Mouse (Mus musculus) lung, adult 2 months (tissue): ENCODE measurements around the gene Baz2b. TPM values are rescaled to one million over a fixed set of nuclear protein-coding genes. Genes with fewer than 3 reads are reported as not detected.
A peak's percentile ranks its signal among the peaks of the same experiment; 100 is the strongest.

ENCODE experiments used
- DNase-seq: peaks from one replicate; pipeline ENCODE4 v3.0.0; 2022
- H3K4me1 ChIP-seq: fragments of 200-500 bp; 2 replicates; pipeline ENCODE4 v1.6.1; 2011; ENCODE audit warnings: low read length; ENCODE audit not compliant: control insufficient read depth, insufficient read depth
- H3K4me3 ChIP-seq: fragments of 200-500 bp; replicated peaks from 2 replicates; pipeline ENCODE3; 2011; ENCODE audit warnings: low read depth, mild to moderate bottlenecking, control low read depth, low read length; ENCODE audit errors: extremely low read depth
- CTCF ChIP-seq: fragments of 200-500 bp; IDR thresholded peaks from 2 replicates; pipeline ENCODE4 v1.5.1; 2011; ENCODE audit warnings: mild to moderate bottlenecking, low read length, control low read depth; ENCODE audit not compliant: insufficient read depth
- POLR2A ChIP-seq: fragments of 200-500 bp; IDR thresholded peaks from 2 replicates; pipeline ENCODE4 v1.6.1; 2011; ENCODE audit warnings: low read depth, mild to moderate bottlenecking, control low read depth, low read length, borderline replicate concordance; ENCODE audit errors: extremely low read depth
- WGBS: fragments of 180-500 bp; shearing (Covaris S2); methylation state at CpG from one replicate; pipeline ENCODE4 v1.1.7; 2018; 5-methylcytosine and 5-hydroxymethylcytosine counted together
- polyA plus RNA-seq: library from polyadenylated mRNA; depleted of rRNA; stranded (reverse); fragments of >200 nt; gene quantifications from 2 replicates; pipeline ENCODE4 v1.2.3, GENCODE M21; 2012

Gene Baz2b
- polyA plus RNA-seq, 1 experiment, result 21.9 TPM

DNA sequence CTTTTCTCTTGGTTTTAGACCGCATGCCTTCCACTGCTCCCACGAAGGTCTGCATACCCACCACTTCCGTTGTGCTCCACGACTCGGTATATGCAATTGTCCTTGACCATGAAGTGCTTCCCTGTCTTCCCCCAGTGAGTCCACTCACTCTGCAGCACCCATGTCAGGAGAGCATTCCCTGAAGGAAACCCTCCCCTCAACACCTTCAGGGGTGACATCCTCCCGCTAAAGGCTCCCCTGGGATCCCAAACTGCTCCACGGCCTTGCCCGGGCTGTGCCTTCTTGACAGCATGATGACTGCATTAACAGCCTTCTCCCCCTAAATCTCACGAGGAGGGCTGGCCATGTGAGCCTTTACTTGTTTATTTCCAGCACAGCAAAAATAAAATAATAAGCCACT lies 301.6 kb downstream of the Baz2b start:
- WGBS, result 86% methylated on average over 9 of the region's 9 CpGs

DNA sequence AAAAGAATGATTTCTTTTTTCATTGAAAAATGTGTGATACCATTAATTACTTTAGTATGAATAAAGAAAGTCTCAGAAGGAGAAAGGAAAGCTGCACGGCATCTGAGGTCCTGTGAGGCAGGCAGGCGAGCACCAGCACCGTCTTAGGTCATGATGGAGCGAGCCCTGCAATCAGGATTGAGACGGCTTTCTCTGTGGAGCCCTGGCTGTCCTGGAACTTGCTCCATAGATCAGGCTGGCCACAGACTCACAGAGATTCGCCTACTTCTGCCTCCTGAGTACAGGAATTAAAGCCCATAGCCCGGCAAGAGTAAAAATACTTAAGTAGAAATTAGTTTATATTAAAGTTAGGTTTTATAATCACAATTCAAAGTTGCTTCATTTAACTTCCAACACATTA lies 305.6 kb downstream of the Baz2b start:
- no peak for DNase-seq
- no peaks in the 10 kb centered on the region for H3K4me1 ChIP-seq
- TF ChIP-seq POLR2A (no peak), CTCF (no peak)
- no peak overlapping the region for H3K4me3 ChIP-seq
- 88% methylated on average over 7 of the region's 7 CpGs for WGBS

More for the DNA sequence above, 301.6 kb downstream of the Baz2b start:
- TF ChIP-seq POLR2A (no peak), CTCF (no peak)
- Histone ChIP-seq H3K4me3 (no peak overlapping the region), H3K4me1 (no peaks in the 10 kb centered on the region)
- no peak for DNase-seq

DNA sequence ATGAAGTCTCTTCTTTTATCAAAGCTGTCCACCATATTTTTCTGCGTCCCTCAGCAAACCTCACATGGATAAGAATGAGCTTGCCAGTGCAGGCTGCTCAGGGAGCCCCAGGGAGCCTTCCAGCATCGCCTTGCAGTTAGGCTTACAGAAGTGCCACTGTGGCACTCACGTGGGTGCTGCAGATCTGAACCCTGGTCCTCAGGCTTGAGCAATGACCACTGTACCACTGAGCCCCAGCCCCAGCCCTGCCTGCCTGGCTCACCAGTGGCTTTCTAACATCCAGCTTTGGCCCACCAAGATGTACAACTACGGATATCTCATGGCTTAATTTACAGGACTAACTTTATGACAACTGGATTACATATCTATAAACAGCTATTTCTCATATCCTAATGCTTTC lies 311.0 kb downstream of the Baz2b start:
- no peak for DNase-seq
- Histone ChIP-seq H3K4me3 (no peak overlapping the region), H3K4me1 (no peaks in the 10 kb centered on the region)
- 86% methylated on average over 4 of the region's 4 CpGs for WGBS
- TF ChIP-seq CTCF (no peak), POLR2A (no peak)

DNA sequence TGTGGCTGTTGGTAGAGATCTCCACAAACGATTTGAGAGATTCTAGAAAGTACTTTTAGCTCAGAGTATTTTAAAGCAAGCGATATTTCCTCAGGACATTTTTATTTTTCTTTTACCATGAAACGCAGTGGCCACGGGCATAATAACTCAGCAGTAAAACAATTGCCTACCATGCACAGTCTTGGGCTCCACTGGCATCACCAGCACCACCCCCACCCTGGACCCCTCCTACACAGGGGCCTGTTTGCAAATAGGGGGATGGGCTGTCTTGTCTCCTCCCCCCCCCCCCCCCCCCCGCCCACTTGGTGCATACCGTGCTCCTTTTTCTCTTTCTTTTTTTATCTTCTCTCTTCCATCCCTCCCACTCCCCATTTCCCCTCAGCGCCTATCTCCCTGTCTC lies 311.5 kb downstream of the Baz2b start:
- no peak for DNase-seq
- Histone ChIP-seq H3K4me1 (no peaks in the 10 kb centered on the region), H3K4me3 (no peak overlapping the region)
- WGBS, result 83% methylated on average over 7 of the region's 7 CpGs
- TF ChIP-seq POLR2A (no peak), CTCF (no peak)

DNA sequence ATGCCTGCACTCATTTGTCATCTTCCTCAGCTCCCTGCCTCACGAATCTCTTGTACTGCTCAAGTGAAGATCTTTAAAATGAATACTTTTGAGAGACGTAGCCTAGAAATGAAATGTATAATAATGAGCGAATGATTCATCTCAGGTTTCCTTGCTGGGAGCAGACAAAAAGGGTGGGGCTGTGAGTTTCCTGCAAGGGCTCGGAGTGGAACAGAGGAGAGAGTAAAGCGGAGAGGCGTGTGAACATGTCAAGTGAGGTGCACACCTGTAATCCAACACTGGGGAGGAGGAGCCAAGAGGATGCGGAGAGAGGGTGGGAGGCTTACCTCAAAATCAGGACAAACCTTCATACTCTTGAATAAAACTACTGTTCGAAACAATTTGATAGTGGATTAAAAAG lies 312.8 kb downstream of the Baz2b start:
- no peak overlapping the region for H3K4me3 ChIP-seq
- no peaks in the 10 kb centered on the region for H3K4me1 ChIP-seq
- DNase-seq, result no peak
- WGBS, result 54% methylated on average over 8 of the region's 8 CpGs
- TF ChIP-seq CTCF (no peak), POLR2A (no peak)

DNA sequence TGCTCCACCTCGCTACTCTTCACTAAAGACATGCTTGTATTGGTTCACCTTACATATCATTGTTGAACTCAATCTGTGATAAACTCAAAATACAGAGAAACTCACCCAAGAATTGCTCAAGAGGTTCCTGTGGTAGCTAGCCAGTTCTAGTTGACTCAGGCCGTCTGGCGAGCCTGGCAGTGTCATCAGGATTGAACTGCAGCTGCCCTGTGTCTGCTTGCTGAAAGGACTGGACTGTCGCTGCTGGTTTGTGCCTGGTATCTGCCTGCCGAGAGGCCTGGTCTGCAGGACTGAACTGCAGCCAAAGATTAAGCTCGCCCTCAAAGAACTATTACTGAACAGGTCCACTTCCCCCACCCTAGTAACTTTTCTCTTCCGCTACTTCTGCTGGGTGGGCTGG lies 313.2 kb downstream of the Baz2b start:
- 66% methylated on average over 7 of the region's 7 CpGs for whole genome bisulfite sequencing
- no peak for TF ChIP-seq CTCF
- no peak for TF ChIP-seq POLR2A
- DNase-seq, result peak; percentile 10
- H3K4me1 ChIP-seq, result no peaks in the 10 kb centered on the region
- no peak overlapping the region for H3K4me3 ChIP-seq

DNA sequence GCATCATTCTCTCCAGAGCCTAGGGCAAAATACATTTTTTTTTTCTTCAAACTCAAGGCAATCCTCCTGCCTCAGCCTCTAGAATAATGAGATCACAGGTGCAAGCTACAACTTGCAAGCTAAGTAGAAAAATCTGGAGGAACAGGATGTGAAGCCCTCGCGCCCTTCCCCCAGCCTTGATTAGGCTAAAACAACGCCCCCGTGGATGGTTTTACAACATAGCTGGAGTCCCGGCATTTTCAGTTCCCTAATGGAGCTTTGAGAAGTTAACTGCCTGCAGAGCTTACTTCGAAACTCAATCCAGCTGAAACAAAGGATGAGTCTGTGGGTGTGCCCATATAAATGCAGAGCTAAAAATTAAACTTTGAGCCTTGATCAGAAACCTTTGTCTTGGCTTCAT lies 319.9 kb downstream of the Baz2b start:
- no peaks in the 10 kb centered on the region for H3K4me1 ChIP-seq
- H3K4me3 ChIP-seq, result no peak overlapping the region
- 83% methylated on average over 6 of the region's 6 CpGs for WGBS
- no peak for DNase-seq
- TF ChIP-seq POLR2A (no peak), CTCF (no peak)

DNA sequence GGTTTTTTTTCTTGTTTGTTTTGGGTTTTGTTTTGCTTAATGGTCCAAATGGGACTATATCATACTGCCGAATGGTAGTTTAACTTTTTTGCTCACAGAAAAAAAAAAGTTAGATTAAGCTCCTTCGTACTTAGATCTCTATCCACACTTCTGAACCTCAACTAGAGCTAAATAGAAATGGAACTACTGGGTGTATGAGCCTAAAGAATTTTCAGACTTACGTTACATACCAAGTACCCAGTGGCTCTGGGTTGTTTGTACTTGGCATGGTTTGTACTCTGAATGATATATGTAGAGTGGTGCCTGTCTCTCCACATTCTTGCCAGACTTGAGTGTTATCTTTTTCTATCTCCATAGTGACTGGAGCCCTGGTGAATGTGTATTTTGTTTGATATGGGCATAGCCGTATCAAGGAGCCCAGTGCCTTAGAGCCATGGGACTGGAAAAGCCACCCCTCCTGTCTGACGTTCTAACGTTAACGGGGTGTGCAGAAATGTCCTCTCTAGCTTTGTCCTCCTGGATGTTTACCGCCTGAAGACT lies 326.8 kb downstream of the Baz2b start:
- no peak for DNase-seq
- 49% methylated on average over 8 of the region's 8 CpGs for WGBS
- Histone ChIP-seq H3K4me3 (peak overlapping the region; percentile 16), H3K4me1 (no peaks in the 10 kb centered on the region; the same call in 1 of the 2 replicates)
- no peak for TF ChIP-seq CTCF
- no peak for TF ChIP-seq POLR2A

DNA sequence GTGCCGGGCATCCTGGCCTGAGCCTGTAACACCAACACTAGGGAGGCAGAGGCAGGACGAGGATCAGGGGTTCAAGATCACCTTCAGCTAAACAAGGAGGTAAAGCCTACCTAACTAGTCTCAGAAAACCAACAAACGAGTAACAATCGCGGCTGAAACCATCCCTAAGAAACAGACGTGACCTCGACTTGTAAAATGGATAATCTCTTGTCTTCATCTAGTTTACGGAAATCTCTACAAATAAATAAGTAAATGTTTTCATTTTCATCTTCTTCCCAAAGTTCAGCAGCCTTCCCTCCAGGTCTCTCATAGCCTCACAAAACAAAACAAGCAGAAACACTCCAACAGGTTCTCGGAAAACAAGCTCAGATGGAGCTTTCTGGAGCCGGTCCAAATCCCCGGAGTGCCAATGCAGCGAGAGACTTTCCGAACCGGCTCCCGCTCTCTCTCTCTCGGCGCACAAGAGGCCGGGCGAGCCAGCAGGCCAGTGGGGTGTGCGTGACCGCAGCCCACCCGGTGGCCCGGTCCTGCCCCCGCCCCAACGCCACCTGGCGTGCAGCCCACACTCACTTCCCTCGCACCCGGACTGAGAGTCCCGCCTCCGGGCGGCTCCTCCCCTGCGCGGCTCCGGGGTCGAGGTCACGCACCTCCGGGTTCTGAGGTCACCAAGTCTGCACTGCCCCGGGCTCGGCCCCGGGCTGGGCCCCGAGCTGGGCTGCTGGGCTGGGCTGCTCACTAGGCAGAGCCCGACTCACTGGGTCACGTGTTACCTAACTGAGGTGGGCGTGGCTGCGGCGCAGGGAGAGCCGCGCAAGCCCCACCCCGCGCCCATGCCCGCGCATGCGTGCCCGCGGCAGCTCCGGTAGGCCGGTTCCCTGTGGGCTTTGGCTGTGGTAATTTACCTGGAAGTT lies 327.6 kb downstream of the Baz2b start, which contains the start of gene Wdsub1:
Gene Wdsub1 (minus strand): TSS at position 761 of the 911 bp plus-strand sequence.
- Histone ChIP-seq H3K4me3 (peak within 1 kb of the TSS; percentile 84), H3K4me1 (no peaks in the 10 kb centered on the region; the same call in 1 of the 2 replicates)
- peak; percentile 89 for DNase-seq
- 3% methylated on average over 57 of the region's 57 CpGs for WGBS
- no peak for TF ChIP-seq CTCF
- peak; percentile 59; the same call in 1 of the 2 replicates for TF ChIP-seq POLR2A

DNA sequence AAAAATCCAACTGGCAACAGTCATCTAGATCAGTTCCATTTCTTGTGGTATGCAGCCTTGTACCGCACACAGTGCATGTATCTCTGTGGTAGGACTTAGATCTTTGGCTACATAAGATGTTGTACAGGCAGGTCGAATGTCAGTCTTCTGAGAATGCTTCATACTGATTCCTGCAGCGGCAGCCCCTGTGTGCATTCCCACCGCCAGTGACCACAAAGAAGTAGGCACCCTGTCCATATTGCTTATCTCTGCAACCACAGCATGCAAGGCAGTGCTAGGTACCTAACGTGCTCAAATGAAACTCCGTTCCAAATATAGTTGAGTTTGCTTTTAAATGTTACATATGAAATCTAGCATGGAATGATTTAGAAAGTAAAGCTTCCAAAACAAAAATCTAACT lies 328.2 kb downstream of the Baz2b start:
- Histone ChIP-seq H3K4me1 (no peaks in the 10 kb centered on the region; the same call in 1 of the 2 replicates), H3K4me3 (peak overlapping the region; percentile 34)
- WGBS, result 45% methylated on average over 6 of the region's 6 CpGs
- DNase-seq, result no peak
- TF ChIP-seq POLR2A (no peak), CTCF (no peak)
